Mouse (Mus musculus) left cerebral cortex, adult 2 months (tissue): ENCODE measurements around the gene Rasl10b. TPM values are rescaled to one million over a fixed set of nuclear protein-coding genes. Genes with fewer than 3 reads are reported as not detected.

Experiments
- DNase-seq, 2 experiments: peaks; one replicate each; pipeline ENCODE4 v3.0.0; 2021 to 2022; ENCODE audit warnings: low spot score in 2 of 2, mixed read lengths in 1 of 2; ENCODE audit errors: extremely low spot score in 1 of 2
- H3K27ac ChIP-seq: fragments of 200-600 bp; 2 replicates; pipeline ENCODE4 v1.8.1; 2022
- H3K4me3 ChIP-seq: fragments of 200-600 bp; 2 replicates; pipeline ENCODE4 v1.8.1; 2022
- CTCF ChIP-seq: fragments of 200-600 bp; IDR thresholded peaks from 2 replicates; pipeline ENCODE4 v1.8.1; 2022; ENCODE audit warnings: antibody characterized with exemption, mild to moderate bottlenecking, moderate library complexity
- intact Hi-C: fragments of 180-260 bp; cut with DNase I; formaldehyde crosslinking; loops from one replicate; pipeline ENCODE4 v1.15.1; 2025
- total RNA-seq, 2 experiments: library from RNA; stranded (reverse); gene quantifications; 2 replicates each; pipeline ENCODE4 v1.2.3; 2021

Gene Rasl10b
- total RNA-seq, 2 experiments from 2014 or later, result 237 to 267 TPM

DNA sequence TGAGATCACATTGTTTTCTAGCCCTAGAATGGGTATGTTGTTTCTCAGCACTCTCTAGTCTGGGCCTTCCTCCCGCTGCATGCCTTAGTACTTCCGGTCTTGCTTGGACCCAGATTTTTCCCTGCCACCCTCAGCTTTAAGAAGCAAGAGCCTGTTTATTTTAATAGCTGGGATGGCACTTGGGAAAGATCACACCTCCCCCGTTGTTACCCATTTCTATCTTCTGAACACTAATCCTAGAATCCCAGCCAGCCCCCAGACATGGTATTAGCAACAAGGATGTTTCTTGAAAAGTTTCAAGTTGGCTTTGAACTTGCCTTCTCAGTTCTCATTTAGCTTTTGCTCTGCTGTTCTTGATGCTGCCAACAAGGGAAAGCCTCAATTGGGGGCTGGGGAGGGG lies 2.5 kb upstream of the Rasl10b start:
- Histone ChIP-seq H3K27ac (no peak overlapping the region), H3K4me3 (no peak overlapping the region)
- DNase-seq, result no peak
- intact Hi-C loops, result no loop called here
- TF ChIP-seq CTCF, result no peak

DNA sequence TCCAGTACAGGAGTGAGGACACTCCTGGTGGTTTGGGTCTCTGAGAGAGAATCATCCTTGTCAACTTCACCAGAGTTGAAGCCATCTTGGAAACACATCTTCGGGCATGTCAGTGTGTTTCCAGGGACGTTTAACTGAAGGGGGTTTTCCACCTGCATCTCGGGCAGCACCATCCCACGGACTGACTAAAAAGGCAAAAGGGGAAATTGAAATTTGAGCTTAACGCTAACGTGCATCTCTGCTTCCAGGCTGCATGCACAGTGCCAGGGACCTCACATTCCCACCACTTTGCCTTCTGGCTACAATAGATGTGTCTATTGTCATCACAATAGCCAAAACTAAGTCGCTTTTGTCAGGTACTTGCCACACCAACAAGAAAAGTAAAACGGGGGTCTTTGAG lies 695 bp upstream of the Rasl10b start:
- no peak for TF ChIP-seq CTCF
- DNase-seq, result no peak
- Histone ChIP-seq H3K4me3 (no peak overlapping the region), H3K27ac (no peak overlapping the region)
- intact Hi-C loops, result no loop called here

DNA sequence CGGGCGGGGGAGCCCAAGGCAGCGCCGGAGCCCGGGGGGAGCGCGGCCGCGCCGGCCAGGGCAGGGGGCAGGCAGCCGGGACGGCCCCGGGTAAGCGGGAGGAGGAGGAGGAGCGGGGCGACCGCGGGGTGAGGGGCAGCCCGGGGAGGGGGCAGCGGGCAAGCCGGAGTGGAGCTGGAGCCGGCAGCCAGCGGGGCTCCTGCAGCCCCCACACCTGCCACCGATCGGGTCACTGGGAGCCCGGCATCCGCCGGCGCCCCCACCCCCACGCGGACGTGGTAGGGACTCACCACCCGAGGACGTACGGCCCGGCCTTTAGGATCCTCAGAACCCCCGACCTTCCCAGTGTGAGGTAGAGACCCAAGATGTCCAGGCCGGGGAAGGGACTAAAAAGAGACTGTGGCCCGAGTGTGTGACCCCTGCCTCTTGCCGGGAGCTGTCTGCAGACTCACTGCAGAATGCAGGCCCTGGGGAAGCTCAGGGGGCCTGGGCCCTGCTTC lies 905 bp downstream of the Rasl10b start:
- peak overlapping the region; percentile 81 for H3K4me3 ChIP-seq
- TF ChIP-seq CTCF, result no peak
- intact Hi-C loops, result no loop called here
- DNase-seq, result no peak
- H3K27ac ChIP-seq, result peak overlapping the region; percentile 89

DNA sequence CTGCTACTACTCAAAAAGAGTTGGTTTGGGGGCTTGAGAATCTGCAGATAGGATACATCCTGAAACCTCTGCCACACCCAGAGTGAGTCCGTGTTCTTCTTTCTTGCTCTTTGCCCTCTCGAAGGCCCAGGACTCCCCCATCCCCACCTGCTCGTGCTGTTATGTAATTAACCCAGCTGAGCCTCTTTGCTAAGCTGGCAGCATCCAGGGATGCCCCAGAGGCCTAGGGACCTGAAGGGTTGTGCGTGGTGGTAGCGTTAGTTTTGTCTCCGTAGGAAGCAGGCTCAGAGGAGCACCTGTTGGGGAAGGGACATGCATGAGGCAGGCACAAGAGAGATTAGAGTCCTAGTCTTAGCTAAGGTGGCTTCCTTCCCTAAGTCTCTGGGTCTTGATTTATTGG lies 1.6 kb downstream of the Rasl10b start:
- peak overlapping the region; percentile 81 for H3K4me3 ChIP-seq
- peak overlapping the region; percentile 89 for H3K27ac ChIP-seq
- no peak for DNase-seq
- TF ChIP-seq CTCF, result no peak
- intact Hi-C loops, result no loop called here

DNA sequence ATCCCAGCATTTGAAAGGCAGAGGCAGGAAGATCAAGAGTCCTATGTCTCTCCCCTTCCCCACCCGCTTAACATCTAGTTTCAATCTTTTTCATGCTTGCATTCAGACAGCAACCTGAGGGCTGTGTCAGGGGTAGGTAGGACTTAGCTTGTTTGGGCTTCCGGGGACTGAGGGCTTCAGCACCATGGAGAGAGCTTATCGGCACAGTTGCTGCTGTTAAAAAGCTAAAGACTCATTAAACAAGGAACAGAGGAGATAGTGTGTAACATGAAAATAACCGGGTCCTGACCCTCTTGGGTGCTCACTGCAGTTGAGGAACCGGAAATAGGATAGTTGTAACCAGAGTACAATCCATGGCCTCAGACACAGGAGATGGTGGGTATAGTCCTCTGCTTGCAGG lies 8.1 kb downstream of the Rasl10b start:
- peak in 1 of 2 experiments; percentile 12 for DNase-seq
- intact Hi-C loops, result loop anchor here (5.0 kb wide), 1 partner anchor 45 kb away; no protein-coding TSS in a partner anchor
- Histone ChIP-seq H3K27ac (peak overlapping the region; percentile 38), H3K4me3 (no peak overlapping the region)
- no peak for TF ChIP-seq CTCF

DNA sequence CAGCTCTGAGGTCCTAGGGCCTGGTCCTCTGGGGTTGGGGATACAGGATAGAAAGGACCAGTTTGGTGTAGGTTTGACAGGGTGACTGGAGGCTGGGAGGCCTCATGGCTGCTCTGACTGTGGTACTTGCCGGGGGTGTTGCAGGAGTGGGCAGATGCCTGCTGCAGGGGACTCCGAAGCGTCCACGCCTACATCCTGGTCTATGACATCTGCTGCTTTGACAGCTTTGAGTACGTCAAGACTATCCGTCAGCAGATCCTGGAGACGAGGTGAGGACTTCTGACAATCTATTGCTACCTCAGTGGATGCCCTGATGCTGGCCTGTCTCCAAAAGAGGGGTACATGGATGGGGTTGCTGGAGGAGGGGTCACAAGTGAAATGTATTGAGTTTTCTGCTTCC lies 8.8 kb downstream of the Rasl10b start:
- Histone ChIP-seq H3K4me3 (no peak overlapping the region), H3K27ac (peak overlapping the region; percentile 38)
- TF ChIP-seq CTCF, result no peak
- peak in 1 of 2 experiments; percentile 23 for DNase-seq
- intact Hi-C loops, result loop anchor here (5.0 kb wide), 1 partner anchor 45 kb away; no protein-coding TSS in a partner anchor

DNA sequence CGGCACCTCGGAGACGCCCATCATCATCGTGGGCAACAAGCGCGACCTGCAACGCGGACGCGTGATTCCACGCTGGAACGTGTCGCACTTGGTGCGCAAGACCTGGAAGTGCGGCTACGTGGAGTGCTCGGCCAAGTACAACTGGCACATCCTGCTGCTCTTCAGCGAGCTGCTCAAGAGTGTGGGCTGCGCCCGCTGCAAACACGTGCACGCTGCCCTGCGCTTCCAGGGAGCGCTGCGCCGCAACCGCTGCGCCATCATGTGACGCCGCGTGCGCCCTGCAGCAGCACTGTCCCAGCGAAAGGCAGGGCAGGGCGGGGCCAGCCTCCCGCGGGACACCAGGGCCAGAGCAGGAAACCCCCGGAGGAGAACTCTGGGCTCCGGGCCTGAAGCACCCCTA lies 9.6 kb downstream of the Rasl10b start:
- TF ChIP-seq CTCF, result no peak; the same call in 1 of the 2 replicates
- Histone ChIP-seq H3K27ac (peak overlapping the region; percentile 59), H3K4me3 (0 out of 2 replicates have a peak overlapping the region, but pooled peaks have one; percentile 1)
- intact Hi-C loops, result loop anchor here (5.0 kb wide), 1 partner anchor 46 kb away; no protein-coding TSS in a partner anchor
- peak; percentile 68 to 75 for DNase-seq

DNA sequence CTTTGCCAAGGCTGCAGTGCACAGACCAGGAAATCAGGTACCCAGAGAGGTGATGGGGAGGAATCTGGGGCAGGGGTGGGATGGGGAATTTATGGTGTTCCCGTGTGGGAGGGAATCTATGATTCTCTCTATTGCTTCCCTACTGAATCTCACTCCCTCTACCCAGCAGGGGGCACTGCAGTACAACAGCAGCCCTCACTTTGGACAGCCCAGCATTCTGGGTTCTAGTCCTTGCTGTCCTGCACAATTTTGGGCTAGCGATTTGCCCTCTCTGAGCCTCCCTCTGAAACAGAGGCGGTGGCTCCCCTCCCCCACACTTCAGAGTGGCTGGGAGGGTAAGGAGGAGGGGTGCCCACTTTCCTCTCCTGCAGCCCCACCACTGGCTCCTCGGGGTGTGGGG lies 11.4 kb downstream of the Rasl10b start:
- TF ChIP-seq CTCF, result peak; percentile 63
- intact Hi-C loops, result no loop called here
- DNase-seq, result peak in 1 of 2 experiments; percentile 36

DNA sequence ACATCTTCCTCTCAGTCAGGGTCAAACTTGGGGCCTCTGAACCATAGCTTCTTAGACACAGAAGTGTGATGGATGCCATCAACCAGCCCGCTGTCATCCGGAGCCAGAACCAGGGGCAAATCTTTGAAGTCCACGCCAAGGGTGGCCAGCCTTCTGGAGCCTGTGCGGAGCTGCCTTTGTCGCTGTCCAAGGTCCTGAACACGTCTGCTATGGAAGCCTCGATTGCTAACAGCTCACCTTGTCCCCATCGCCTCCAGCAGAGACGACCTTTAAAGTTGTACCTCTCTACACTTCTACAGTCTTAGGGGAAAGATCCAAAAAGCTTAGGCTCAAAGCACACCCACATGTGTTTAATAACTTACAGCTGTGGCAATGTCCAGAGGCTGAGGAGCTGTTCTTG lies 12.4 kb downstream of the Rasl10b start:
- Histone ChIP-seq H3K27ac (no peak overlapping the region), H3K4me3 (no peak overlapping the region)
- TF ChIP-seq CTCF, result no peak
- intact Hi-C loops, result no loop called here
- DNase-seq, result no peak

More for the DNA sequence above, 11.4 kb downstream of the Rasl10b start:
- Histone ChIP-seq H3K27ac (no peak overlapping the region), H3K4me3 (no peak overlapping the region)

DNA sequence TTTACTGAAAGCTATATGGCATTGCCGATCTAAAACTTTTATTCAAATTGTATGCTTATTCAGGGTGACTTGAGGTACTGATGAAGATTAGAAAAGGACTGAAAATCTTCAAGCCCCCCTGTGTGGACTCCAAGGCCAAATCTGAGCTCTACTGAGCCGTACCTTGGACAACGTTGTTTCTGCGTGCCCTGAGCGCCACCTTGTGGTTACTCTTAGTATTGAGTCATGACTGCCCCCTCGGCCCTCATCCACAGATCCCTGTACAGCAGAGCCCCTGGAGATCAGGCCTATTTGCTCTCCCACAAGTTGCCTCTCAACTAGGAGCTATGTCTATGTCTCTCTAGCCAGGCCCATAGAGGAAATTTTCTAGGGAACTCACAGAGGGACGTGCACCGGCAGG lies 15.7 kb downstream of the Rasl10b start:
- TF ChIP-seq CTCF, result peak; percentile 95
- DNase-seq, result peak; percentile 76 to 87

DNA sequence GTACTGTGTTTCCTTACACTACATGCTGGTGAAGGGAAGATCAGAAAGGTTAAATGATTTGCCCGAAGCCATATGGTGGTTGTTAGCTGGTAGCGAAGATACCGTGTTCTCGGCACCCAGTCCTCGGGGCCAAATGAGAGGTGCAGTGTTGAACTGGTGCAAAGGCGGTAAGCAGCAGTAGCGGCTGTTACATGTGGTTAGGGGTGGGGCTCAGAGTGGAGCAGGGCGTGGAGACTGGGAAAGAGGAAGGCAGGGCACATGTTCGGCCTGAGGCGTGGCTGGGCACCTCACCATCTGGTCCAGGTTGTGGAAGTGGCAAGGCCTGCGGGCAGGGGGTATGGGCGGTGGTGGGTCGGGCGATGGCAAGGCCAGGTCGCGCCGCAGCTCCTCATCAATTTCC lies 18.0 kb downstream of the Rasl10b start:
- Histone ChIP-seq H3K4me3 (peak overlapping the region; percentile 34), H3K27ac (no peak overlapping the region)
- DNase-seq, result no peak
- TF ChIP-seq CTCF, result no peak
- intact Hi-C loops, result no loop called here

More for the DNA sequence above, 15.7 kb downstream of the Rasl10b start:
- Histone ChIP-seq H3K4me3 (no peak overlapping the region), H3K27ac (no peak overlapping the region)
- intact Hi-C loops, result loop anchor here (1.0 to 2.0 kb wide), 2 partner anchors 67 to 98 kb away; no protein-coding TSS in a partner anchor

DNA sequence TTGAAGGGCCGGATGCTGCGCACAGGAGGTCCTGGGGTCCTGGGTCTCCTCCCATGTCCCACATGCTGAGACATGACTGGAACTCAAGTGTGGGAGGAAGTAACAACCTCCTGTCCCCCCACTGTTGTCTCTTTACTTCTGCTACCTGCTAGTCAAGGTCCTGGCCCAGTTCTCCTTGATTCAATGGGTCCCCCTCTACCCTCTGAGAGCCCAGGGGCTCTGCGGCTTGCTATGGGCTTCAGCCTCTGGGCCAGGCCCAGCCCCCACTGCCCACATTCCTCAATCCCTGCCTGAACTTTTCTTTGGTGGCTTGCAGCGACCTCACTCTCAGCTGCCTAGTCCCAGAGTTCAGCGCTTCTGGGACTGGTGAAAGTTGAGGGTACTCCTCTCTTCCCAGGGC lies 20.4 kb downstream of the Rasl10b start, which contains the start of gene Gas2l2:
Gene Gas2l2, minus strand, starts transcription at position 101 of the 400 bp plus-strand sequence.
- no peak for DNase-seq
- intact Hi-C loops, result no loop called here
- Histone ChIP-seq H3K27ac (no peak within 1 kb of the TSS), H3K4me3 (no peak within 1 kb of the TSS)
- no peak for TF ChIP-seq CTCF

DNA sequence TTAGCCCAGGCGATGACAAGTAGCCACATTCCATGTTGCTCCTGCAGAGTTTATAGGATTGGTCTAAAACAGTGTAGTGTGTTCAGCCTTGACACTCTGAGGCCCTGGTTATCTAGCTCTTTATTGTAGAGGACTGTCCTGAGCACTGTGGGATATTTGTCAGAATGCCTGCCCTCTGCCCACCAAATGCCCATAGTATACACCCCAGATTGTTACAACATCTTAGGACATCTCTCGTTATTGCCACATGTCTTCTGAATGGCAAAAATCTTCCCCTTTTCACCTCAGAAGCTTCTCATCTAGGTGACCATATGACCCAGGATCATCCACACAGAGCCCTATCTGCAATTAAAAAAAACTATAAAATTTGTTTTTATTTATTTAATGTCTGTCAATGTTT lies 23.6 kb downstream of the Rasl10b start:
- intact Hi-C loops, result no loop called here
- no peak overlapping the region for H3K4me3 ChIP-seq
- no peak for TF ChIP-seq CTCF
- DNase-seq, result no peak
- H3K27ac ChIP-seq, result no peak overlapping the region
